Mouse (Mus musculus): ENCODE results near the gene Fgfr2.

GRCm38 (mm10) chr7:132372752-132373513 is 750.2 kb downstream of the Fgfr2 start:
- TF ChIP-seq POLR2A (IDR thresholded peaks at IDR 0.05; ENCODE audit: low read depth, low read length) (no peak), CTCF (conservative IDR thresholded peaks at IDR 0.05; ENCODE audit: insufficient read depth, insufficient read length, low read depth, low read length) (no peak)

Measured in kidney, adult 2 months (tissue).